Mouse (Mus musculus) embryo, embryonic 10.5 days (tissue): ENCODE data around the gene Rnf113a1.
A peak's percentile ranks its signal among the peaks of the same experiment; 100 is the strongest.
"Not testable (repeated sequence)": the region's sequence is repeated elsewhere in the genome, so short reads cannot be mapped to it uniquely, and the experiment has no call there.

Experiments used
- DNase-seq: peaks from one replicate; pipeline ENCODE4 v3.0.0-alpha.2; 2015; ENCODE audit warnings: low spot score

Rnf113a1 gene

DNA sequence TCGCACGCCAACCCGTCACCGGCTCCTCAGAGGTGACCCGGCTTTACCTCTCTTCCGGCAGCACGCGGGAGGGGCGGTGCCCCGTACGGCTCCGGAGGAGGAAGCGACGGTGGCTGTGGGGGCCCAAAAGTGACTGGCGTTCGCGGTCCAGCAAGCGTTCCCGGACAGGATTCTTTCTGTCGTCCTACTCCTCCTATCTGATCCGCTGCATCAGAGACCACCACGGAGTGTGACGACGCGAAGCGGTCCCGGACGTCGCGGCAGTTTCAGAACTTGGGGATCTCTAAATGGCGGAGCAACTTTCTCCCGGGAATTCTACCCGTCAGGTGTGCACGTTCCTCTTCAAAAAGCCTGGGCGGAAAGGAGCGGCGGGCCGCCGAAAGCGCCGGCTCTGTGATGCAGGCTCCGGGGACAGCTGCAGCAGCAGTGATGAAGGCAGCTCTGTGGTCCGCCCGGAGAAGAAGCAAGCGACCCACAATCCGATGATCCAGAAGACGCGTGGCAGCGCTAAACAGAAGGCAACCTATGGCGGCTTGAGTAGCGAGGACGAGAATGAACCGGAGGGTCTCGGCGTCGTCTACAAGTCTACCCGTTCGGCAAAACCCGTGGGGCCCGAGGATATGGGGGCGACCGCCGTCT, at the start of gene Rnf113a1, which contains the start of gene Ndufa1:
TSS of gene Rnf113a1 (plus strand) at position 141 of the 639 bp plus-strand sequence.
TSS of gene Ndufa1 (minus strand) at position 59 of the 639 bp plus-strand sequence.
- DNase-seq, result peak; percentile 80

DNA sequence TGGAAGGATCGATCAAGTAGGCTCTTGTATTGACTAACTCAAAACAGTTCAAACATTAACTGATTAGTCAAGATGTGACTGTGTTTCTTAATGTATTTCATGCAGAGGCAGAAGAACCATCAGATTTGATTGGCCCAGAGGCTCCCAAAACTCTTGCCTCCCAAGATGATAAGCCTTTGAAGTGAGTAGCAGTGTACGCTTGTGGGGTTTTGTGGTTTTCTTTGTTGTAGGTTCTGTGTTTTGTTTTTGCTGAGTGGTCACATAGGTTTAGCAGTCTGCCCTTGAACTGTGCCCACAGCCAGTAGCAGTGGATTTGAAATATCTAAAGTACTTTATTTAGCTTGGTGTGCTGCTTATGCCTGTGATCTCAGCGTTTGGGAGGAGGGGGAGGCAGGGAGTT, 49.3 kb upstream of the Rnf113a1 start:
- no peak for DNase-seq

DNA sequence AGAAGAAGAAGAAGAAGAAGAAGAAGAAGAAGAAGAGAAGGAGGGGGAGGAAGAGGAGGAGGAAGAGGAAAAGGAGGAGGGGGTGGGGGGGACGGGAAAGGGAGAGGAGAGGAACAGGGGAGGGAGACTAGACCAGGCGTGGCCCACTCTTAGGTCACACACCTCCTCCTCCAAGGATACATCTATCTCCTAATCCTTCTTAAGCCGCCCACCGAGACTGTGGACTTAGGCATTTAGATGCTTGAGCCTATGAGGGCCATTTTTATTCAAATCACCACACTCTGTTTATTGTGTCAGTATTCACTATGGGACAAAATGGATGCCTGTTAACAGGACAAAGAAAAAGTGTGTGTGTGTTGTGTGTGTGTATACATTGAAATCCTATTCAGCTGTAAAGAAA, 46.5 kb upstream of the Rnf113a1 start:
- DNase-seq, result not testable (repeated sequence)

DNA sequence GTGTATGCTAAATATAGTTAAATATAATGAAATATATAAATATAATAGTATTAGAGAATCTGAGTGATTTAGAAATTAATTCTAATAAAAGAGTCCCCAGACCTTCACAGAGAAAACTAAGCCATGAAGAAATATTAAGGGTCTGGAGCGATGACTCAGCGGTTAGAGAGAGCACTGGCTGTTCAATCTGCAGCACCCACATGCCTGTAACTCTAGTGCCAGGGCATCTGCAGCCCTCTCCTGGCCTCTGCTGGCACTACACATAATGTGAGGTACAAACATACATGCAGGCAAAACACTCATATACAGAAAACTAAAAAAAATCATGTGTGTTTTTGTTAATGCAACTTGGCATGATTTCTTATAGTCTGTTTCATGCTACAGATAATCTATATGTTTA, 46.1 kb upstream of the Rnf113a1 start:
- no peak for DNase-seq

DNA sequence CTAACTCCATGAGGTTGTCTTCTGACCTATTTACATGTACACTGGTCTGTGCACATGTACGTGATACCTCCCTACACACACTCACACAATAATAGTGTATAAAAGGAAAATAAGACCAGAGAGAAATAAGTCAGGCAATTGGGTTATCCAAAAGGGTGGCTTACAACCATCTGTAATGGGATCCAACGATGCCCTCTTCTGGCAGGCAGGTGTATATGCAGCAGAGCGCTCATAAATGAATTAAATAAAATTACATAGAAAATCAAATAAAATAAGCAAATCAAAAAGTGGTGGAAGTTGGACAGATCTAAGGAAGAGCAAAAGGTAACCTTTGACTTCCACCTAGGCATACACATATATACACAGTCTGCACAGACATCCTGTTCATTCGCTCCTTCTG, 33.2 kb upstream of the Rnf113a1 start:
- no peak for DNase-seq

DNA sequence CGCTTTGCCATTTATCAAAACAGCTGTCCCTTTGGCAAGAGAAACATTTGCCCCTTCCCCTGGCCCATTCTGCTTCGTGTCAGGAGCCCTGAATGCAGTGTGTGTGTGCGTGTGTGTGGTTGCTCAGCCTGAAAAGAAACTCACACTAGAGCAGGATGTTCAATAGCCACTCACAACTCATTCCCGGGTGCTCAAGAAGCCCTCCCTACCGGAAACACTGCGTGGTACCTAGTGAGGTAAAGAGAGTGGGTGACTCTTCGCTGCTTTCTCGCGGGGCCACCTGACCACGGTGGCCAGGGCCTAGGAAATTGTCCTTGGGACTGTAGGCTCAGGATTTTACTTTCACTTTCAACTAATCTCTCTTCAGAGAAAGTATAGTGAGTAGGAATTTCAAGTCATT, 29.9 kb upstream of the Rnf113a1 start:
- DNase-seq, result no peak

DNA sequence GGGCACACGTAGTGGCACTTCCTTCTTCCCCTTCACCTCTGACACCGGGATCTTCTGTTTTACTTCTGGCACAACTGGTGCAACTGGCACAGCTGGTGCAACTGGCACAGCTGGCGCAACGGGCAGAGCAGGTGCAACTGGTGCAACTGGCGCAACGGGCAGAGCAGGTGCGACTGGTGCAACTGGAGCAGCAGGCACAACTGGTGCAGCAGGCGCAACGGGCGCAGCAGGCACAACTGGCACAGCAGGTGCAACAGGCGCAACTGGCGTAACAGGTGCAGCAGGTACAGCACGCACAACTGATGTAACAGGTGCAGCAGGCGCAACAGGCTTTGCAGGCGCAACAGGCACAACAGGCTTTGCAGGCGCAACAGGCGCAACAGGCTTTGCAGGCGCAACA, 27.9 kb upstream of the Rnf113a1 start:
- DNase-seq, result no peak

DNA sequence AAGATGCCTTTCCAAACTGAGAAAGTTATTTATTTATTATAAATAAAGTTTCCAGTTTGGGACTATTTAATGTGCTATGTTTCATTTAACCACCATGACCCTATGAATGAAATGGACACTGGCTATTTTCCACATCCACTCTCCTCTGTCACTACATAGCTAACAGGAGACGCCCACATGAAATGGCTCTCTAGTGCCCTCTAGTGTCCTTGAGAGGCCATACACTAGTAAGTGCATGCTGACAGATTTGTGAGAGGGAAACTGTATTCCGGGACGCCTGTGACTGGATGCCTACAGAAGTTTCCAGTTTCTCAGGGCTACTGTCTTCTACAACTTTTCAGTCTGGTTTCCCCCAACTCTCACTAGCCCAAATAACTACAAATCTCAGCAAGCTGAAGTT, 24.0 kb upstream of the Rnf113a1 start:
- peak; percentile 75 for DNase-seq

DNA sequence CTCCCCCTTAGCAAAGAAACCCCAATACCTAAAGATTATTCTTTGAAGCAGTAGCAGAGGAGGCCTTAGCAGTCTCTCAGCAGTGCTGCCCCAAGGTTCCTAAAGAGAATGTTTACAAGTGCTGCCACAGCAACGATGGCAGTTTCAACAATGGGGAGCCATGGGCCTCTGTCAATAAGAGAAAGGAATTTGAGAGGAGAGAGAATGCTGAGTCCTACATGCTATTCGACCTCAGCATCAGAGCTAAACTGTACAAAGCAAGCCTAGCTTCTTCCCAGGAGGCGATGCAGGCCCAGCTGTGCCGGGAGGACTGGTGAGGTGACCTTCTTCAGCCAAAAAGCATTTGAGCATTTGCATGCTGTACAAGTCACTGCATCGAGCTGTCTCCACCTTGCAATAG, 22.3 kb upstream of the Rnf113a1 start, which contains the start of gene Akap14:
TSS of gene Akap14 (minus strand) at position 101 of the 400 bp plus-strand sequence.
- no peak for DNase-seq

DNA sequence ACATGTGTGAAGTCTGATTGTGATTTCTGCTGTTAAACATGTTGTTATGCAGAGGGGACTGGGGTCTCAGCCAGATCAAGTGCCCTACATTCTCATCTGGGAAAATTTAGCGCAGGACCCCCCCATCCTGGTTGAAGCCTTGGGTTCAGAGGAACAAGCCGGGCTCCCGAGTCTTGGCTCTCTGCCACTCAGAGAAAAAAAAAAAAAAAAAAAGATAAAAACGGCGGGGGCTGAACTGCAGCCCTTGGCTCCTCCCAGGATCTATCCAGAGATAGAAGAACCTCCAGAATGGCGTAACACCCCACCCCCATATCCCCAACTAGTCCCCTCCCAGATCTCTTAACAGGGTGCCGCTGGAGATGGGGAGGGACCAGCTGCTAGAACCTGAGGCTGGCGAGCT, 6.6 kb upstream of the Rnf113a1 start:
- not testable (repeated sequence) for DNase-seq

DNA sequence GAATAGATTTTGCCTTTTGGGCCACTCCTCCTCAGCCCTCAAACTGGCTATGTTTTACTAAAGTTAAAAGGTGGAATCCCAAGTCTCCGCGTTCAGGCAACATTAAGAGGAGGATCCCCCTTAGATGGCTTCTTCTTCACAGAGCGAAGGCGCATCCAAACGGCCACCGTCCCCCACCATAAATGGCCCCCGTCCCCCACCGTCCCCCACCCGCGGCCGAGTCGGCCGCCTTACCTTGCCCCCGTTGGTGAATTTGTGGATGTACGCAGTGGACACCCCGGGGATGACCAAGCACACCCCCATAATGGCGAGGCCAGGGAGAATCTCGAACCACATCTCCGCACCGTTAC, 315 bp upstream of the Rnf113a1 start:
- DNase-seq, result no peak

DNA sequence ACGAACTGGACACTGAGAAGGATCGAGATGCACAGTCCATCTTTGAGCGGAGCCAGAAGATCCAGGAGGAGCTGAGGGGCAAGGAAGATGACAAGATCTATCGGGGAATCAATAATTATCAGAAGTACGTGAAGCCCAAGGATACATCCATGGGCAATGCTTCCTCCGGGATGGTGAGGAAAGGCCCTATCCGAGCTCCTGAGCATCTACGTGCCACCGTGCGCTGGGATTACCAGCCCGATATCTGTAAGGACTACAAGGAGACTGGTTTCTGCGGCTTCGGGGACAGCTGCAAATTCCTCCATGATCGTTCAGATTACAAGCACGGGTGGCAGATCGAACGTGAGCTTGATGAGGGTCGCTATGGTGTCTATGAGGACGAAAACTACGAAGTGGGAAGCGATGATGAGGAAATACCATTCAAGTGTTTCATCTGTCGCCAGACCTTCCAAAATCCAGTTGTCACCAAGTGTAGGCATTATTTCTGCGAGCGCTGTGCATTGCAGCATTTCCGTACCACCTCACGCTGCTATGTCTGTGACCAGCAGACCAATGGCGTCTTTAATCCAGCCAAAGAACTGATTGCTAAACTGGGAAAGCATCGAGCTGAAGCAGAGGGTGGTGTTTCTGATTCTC, 817 bp downstream of the Rnf113a1 start:
- peak; percentile 34 for DNase-seq

DNA sequence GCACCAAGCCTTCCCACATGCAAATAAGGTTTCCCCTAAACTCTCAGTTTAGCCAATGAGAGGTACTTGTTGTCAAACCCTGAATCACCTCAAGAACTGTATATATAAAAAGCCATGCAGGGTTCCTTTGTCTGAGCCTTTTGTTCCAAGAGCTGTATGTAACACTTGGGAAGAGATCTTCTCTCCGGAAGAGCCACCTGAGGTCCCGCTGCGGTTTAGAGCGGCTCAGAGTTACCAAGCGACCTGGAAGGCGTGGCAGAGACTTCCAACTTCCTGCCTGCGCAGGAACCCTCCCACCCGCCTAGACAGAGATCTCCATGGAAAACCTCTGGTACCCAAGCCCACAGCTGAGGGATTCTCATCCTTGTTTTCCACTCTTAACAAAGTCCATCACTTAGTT, 7.6 kb downstream of the Rnf113a1 start:
- DNase-seq, result no peak

DNA sequence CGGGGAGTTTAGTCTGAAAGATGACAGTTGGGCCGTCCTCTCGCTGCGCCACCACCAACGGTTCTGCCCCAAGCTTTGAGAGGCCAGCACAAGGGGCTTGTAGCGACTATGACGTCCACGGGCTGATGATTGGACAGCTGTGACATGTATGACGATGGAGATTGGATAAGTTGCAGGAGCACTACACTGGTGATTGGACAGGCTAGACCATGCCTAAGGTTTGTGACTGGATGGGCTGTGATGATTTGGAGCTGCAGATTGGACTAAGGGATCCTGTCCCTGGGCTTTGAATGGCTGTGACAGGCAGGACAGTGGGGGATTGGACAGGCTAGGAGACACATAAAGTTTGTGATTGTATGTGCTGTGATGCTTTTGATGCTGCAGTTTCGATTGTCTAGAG, 19.9 kb downstream of the Rnf113a1 start, which contains the start of gene Gm9:
TSS of gene Gm9 (minus strand) at position 101 of the 400 bp plus-strand sequence.
- DNase-seq, result no peak

DNA sequence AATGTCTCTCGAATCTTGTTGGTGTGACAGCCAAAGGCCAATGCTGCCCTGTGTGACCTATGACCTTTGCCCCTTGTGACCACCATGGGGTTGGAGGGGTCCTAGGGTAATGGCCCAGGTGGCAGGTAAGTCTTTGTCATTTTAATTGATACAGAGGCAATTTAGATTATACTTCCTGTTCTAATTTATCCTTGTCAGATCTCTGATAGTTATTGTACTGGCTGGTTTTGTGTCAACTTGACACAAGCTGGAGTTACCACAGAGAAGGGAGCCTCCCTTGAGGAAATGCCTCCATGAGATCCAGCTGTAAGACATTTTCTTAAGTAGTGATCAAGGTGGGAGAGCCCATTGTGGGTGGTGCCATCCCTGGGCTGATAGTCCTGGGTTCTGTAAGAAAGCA, 31.1 kb downstream of the Rnf113a1 start, which contains the start of gene Rhox1:
TSS of gene Rhox1 (minus strand) at position 101 of the 400 bp plus-strand sequence.
- DNase-seq, result not testable (repeated sequence)
